Mouse (Mus musculus) thymus, postnatal 36 days (tissue): ENCODE data around the gene Ptrhd1.

ENCODE experiments used
- DNase-seq, 2 experiments: peaks; one replicate each; pipeline ENCODE4 v3.0.0; 2022; ENCODE audit warnings: mixed read lengths in 2 of 2

Gene Ptrhd1

GRCm38 (mm10) chr12:4245742-4246141 is 11.9 kb downstream of the Ptrhd1 start:
- no peak for DNase-seq

GRCm38 (mm10) chr12:4249786-4250185 is 16.0 kb downstream of the Ptrhd1 start:
- DNase-seq, result no peak

DNA sequence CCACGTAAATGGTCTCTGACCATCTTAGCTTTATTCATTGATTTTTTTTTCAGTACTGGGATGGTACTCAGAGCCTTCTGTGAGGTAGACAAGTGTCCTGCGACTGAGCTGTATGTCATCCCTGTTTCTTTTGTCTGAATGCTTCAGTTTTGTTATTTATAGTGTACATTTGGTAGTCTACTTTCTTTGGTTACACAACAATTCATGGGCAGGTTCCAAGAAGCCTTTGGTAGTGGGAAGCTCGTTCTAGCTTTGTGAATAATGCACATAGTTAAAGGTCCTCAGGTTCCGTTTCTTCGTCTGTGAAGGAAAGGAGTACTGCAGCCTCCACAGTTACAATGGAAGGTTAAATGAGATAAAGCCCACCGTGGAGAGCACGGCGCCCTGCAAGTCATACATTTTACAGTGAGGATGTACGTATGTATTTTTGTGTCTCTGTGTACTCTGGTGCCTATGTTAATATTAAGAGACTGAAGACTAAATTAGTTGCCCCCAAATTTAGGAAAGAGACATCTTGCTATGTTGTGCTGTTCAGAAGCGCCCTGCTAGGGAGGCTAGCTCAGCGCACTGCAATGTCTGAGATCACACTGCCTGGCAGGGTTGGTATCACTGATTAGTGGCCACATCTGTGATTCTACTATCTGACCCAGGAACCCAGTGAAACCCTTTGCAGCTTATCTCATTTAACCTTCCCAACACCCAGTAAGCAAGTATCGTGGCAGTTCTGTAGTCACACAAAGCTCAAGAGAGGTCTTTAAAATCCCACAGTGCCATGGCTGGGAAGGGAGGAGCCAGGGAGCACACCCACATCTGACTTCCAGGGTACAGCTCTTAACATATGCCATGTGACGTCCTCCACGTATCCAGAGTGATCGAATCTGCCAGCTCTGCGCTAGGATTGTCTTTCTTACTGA is 19.2 kb downstream of the Ptrhd1 start:
- no peak for DNase-seq

DNA sequence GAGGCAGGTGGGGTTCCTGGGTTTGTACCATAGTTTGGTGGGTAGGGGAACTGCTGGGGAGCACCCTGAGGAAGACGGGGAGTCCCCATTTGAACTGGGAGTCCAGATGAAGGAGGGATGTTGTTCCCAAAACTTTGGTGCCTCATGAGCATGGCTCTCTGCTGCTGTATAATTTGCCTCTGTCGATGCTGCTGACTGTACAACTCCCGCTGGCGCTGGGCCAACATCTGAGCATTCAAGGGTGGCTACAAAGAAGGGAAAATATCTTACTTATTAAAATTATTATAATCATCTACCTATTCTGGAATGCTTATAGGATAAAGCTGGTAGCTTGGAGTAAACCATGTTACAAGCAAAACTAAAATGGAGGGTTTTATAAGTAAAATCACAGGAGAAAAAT is 33.9 kb downstream of the Ptrhd1 start:
- DNase-seq, result no peak

DNA sequence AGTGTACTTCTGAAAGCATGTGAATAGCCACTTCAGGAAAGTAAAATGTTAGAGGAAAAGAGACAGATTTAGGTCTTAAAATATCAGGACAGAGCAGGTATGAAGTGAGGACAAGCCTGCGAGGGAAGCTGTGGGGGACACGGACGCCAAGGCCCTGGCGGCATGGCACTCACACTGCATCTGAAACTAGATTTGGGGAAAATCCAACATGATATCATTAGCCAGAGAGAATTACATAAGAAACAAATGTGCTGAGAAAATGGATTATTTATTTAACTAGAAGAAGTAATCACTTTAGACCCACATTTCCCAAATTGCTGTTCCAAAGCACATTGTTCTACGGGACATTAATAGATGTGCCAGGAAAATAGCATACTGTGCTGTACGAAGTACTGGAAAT is 37.3 kb downstream of the Ptrhd1 start:
- no peak for DNase-seq

- DNase-seq, result no peak
Observed at GRCm38 (mm10) chr12:4278978-4279755, 45.3 kb downstream of the Ptrhd1 start.

GRCm38 (mm10) chr12:4279878-4280277 is 46.1 kb downstream of the Ptrhd1 start:
- DNase-seq, result no peak

- no peak for DNase-seq
Observed at GRCm38 (mm10) chr12:4285186-4285585, 51.4 kb downstream of the Ptrhd1 start.
